Mouse (Mus musculus) ES-CJ7 (cell line): Measurements from ENCODE around the gene Tmem213.

Experiments used
- DNase-seq: peaks from one replicate; pipeline ENCODE4 v3.0.0; 2011; ENCODE audit warnings: low read depth, low spot score

The Tmem213 gene

DNA sequence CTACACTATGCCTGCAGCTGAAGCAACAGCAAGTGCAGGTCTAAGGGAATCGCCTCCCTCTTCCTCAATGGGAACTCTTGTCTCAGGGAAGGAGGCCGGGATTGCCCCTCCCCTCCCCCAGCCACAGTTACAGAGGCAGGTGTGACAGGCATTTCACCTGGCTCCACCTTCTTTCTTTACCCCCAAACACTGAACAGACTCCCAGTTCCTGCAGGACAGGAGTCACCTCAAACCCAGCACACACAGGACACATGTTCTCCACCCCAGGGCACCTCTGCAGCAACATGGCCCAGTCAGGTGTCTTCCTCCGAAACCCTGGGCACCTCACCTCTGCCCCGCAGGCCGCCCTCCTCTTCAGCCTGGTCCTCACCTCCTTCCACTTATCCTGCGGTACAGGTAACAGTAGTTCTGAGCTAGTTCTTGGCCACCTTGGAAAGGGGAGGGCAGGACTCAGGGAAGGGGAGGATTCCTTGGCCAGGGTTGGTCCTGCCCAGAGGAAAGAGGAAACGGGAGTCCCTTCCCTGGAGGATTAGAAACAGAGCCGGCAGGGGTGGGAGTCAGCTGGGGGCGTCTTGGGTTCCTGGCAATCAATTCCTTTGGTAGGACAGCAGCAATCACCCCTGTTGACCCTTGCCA is at the start of gene Tmem213:
Tmem213 (plus strand) TSS at position 96 of the 636 bp plus-strand sequence.
- no peak for DNase-seq

DNA sequence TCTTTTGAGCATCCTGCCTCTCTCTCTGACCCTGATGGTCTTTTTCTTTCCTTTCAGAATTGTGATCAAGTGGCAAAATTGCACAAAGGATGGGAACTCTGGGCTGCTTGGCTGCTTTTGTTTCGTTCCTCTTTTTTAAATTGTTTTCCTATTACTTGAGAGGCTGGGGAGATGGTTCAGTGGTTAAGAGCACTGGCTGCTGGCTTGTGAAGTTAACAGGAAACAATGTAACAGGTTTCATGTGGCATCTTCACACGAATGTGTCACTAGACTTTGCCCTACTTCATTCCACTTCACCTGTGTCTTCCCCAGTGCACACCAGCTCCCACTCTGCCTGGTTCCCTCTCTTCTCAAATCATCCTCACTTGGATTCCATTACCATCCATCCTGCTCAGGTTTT is 44.4 kb upstream of the Tmem213 start:
- no peak for DNase-seq

DNA sequence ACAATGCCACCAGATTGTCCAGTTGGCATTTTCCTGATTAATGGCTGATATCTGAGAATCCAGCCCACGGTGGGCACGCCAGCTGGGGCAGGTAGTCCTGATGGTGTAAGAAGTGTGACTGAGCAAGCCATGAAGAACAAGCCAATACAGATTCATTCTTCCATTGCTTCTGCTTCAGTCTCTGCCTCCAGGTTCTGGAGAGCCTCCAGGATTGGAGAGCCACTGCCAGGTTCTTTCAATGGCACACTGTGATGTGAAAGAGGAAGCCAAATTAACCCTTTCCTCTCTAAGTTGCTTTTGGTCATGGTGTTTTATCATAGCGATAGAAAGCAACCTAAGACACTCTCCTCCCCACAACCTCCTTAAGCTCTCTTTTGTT is 43.9 kb upstream of the Tmem213 start:
- DNase-seq, result no peak

DNA sequence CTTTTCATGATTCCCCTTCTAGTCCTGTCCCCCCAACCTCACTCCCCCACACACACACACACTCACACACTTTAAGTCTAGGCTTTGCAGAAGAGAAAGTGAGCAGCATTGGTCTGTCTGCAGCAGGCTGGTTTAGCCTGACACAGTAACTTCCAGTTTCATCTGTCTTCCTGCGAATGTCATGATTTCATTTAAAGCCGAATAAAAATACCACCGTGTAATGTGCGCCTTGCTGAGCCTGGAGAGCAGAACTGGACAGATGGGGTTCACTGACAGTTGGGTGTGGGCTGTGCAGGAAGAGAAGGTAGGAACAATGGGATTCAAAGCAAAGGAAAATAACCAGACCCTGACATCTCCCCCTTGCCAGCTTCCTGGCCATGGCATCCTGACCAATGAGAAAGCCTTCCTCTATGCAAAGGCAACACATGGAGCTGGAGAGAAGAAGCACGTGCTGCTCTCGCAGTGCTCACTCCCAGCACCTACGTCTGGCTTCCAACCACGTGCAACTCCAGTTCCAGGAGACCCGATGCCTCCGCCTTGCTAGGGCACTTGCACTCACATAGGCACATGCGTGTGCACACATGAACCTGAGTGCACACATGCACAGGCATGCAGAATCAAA is 43.4 kb upstream of the Tmem213 start:
- DNase-seq, result no peak

DNA sequence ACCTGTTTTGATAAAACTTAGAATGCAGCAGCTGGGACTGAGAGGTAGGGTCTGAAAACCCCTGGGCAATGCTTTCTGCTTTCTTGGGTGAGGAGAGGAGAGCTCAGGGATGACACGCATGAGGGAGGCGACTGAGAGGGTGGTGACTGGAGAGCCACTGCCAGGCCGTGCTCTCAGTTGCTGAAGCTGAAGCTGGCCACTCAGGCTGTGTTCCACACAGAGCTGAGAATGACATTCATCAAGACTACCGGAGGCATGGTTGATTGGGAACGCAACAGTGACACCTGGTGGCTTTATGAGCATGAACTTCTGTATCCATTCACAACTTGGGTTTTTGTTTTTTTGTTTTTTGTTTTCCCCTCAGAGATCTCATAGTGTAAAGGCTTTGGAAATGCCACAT is 42.8 kb upstream of the Tmem213 start:
- DNase-seq, result peak; percentile 88

DNA sequence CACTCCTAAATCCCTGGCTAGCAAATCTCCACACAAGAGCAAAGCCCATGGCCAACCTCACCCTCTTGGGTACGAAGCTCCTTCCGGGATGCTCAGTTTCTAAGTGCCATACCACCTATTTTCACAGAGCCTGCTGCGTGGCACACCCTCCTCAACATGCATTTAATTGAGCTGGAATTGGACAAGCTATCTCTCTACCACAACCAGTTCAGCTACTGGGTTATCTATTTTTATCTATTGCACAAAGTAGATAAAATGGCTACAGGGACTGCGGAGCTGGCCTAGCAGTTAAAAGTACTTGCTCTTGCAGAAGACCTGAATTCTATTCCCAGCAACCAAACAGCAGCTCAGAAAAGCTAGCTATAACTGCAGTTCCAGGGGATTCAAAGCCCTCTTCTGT is 37.8 kb upstream of the Tmem213 start:
- no peak for DNase-seq

DNA sequence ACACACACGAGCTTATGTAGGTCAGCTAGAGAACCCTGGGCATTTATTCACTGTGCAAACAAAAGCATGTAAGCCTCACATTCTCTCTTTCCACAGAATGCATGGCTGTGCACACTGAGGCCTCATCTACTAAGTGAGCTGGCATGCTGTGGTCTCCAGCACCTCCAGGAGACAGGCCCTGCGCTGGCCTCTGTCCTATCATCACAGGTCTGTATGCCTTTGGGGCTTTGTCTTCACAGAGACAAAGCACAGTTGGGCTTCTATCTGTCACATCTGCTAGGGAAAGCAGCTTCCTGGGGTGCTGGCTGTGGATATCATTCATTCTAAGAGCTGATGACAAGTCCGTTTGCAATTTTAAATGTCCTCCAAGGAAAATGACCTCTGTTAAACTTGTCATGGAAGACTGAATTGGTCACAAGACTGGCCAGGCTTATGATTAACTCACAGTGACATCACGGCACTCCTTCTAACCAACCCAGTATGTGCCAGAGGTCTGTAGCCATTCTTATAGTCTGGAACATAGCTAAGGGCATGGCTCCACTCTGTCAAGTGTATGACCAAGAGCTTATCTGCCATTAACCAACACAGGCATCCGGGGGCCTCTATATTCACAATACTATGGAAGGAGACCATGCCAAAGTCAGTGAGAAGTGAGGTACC is 36.8 kb upstream of the Tmem213 start:
- no peak for DNase-seq

DNA sequence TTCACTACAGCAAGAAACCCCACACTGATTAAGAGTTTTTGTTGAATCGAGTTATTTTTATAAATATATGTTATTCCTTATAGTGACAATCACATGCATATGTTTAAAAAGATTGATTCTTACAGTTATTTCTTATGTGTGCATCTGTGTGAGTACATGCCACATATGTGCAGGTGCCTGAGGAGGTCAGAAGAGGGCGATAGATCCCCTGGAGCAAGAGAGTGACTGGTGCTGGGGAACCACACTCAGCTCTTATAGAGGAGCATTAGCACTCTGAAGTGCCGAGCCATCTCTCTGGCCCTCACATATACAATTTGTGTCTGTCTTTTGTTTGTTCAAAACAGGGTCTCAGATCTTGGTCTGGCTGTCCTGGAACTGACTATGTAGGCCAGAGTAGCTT is 35.5 kb upstream of the Tmem213 start:
- DNase-seq, result peak; percentile 35

DNA sequence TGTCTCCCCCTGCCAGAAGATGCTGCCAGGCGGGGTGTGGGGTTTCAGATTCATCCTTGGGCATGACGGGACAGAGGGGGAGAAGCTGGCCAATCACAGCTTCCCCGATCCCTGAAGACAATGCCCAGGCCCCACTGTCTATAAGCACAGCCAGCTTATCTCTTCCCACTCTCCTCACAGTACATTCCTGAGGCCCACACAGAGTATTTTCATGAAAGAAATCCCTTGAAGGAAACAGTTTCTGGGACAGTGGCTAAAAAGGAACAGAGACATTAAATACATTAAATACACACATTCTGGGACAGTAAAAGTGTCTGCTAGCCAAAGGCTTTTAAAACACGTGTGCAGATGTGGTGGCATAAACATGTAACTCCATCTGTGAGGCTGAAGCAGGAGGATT is 28.7 kb upstream of the Tmem213 start:
- DNase-seq, result no peak

DNA sequence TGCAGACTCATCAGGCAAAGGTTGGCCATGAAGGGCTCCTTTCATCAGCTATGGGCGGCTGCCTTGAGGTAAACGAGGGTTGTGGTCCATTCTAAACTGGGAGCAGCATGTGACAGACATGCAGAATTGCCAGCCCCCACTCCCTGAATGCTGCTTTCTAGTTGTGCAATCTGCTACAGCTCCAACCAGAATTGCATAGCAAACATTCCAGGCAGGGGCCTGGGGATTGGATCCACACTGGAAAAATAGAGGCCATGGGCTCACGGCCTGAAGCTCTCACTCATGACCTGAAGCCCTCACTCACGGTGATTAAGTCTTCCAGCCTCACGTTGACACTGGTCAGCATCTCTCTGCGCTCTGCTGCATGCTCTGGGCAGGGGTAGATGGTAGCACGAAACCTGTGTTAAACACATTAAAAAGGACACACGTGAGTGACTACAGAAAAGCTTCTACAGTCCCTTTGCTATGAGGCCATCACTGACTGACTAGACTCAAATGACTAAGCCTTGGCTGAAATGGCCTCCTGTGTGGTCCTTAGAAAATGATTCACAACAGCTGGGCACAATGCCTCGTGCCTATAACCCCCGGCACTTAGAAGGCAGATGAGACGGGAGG is 27.2 kb upstream of the Tmem213 start:
- no peak for DNase-seq

DNA sequence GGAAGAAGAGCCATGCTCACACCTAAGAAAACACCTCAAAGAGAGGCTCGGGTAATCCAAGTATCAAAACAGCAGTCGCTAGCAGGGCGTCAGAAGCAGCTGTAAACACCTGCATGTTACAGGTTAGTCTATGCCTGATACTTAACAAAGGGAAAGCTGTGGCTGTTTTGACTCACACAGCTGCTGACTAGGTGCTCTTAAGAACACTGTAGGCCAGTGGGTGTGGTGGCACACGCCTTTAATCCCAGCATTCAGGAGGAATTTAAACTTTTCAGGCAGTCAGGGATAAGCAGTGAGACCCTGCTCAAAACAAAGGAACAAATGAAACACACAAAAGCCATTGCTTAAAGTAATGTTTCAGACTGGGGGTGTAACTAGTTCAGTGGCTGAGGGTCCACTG is 25.9 kb upstream of the Tmem213 start:
- peak; percentile 73 for DNase-seq

DNA sequence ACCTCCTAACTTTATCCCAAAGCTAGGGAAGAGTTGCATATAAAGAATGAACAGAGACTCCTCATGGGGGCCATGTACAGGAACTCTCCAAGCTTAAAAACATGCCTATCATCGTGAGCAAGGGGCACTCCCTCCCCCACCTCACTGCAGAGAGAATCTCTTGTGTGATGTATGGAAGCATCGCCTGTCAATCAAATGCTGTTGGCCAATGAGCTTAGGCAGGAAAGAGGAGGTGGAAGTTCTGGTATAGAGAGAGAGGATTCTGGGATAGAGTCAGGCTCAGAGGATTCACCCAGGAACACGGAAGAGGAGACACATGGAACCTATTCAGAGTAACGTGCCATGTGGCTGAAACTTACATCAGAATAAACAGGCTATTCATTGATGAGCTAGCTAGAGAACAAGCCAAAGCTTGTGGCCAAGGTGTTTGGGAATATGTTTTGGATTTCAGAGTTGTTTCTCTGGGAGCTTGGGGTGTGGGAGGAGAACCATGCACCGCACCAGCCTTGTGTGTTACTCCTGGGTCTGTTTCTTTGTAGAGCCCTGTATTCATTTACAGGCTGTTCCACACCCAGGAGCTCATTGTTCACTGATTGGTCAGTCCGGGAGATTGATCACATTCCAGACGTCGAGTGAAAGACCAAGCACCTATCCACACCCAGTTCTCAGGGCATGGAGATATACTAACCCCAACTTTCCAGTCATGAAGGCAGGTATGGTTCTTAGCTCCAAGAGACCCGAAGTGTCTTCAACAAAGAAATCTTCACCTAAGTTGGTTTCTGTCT is 21.6 kb upstream of the Tmem213 start:
- peak; percentile 50 for DNase-seq

DNA sequence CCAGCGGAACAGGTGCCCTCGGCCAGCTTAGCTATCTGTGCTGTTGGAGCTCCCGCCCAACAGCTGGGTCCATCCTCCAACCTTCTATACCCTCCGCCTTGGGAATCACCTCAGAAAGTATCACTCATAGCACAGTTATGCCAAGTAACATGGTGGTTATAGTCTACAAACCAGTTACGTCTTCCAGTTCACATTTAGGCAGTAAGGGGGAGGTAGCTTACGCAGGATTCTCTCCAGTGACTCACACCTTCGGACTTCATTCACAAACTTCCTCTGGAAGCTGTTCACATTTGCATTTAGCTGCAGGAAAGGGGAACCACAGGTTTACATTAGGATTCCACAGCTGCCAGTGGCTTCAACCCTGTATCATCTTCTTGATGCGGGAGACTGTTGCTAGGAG is 16.5 kb upstream of the Tmem213 start:
- no peak for DNase-seq

DNA sequence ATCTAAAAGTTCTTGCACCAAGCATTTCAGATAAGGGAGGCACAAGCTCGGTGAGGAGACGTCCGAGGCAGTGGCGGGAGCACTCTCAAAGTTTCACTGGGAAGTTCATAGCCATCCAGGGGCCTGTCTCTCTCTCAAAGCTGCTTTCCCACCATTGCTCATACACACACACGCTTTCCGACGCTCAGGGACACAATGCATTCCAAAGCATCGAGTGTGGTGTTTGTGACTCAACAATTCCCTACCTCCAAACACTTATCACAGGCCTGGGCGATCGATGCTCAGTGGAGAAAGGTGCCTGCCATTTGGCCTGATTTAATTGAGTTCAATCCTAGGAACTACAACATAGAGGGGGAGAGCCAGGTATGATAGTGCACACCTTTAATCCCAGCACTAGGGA is 14.4 kb upstream of the Tmem213 start:
- DNase-seq, result no peak

DNA sequence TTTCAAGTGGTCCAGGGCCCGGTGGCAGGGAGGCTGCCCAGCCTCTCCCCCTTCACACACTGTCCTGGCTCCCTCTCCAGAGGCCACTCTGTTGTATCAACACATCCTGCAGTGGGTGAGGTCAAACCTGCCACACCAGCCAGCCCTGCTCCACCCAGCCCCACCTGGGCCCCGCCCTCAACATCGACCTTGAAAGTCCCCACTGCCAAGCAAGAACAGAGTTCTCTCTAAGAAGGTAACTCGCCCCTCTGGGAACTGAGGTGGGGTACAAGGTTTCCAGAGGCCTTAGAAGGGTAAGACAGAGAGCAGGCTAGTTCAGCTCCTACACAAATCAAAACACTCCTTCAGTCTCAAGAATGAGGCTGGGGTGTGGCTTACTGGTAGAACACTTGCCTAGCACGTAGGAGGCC is 12.1 kb upstream of the Tmem213 start:
- peak; percentile 71 for DNase-seq

DNA sequence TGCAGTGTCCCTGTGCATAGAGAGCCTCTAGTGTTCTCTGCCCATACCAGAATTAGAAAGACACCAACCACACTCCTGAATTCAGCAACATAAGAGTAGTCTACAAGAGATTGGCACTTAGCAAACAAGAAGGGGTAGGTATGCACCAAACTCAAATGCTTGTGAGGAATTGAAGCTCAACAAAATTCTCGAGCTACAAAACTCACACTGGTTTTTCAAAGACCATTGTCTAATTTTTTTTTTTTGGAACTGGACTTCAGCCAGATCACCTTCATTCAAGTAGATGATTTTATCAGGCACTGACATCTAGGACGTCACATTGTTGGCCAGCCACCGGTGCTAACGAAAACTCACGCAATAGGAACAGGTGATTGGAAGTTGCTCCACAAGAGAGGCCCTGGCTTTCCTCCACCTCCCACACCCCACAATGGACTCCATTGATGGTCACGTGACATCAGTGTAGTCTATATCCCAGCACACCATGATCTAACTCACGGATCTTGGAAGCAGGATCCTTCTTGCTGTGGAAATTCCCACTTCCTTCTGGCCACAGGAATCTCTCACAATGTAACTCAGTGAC is 6.7 kb upstream of the Tmem213 start:
- DNase-seq, result no peak

DNA sequence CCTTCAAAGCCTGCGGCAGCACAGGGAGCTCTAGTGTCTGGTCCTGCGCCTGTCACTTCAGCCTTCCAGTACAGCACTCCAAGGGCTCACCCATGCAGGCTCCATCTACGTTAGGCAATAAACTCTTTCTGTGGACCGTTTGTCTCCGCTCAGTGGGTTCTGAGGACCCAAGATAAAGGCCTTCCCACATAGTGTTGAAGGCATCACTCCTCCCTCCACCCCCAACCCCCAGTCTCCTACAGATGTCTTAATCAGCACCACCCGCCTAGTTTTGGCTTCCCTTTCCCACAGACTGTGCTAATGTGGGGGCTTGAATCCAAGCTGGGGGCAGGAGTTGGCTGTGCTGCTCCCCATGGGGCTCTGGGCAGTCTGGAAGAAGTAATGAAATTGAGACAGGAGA is 5.3 kb upstream of the Tmem213 start:
- no peak for DNase-seq

DNA sequence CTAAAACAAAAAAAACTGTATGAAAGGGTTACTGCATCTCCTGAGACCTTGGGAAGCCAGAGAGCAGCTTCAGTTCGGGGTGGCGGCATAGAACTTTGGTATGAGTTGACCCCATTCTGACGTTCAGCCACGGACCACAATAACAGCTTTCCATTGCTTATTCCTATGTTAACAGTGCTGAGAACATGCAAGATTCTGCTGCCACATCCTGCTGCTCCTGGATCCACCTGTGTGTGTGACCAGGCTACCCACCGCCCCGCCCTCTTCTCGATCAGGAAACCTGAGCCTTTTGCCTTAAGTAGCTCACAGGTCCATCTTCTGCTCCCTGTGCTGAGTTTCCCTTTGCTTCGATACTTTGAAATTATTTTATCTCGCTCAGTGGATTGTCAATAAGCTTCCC is 3.1 kb upstream of the Tmem213 start:
- no peak for DNase-seq

DNA sequence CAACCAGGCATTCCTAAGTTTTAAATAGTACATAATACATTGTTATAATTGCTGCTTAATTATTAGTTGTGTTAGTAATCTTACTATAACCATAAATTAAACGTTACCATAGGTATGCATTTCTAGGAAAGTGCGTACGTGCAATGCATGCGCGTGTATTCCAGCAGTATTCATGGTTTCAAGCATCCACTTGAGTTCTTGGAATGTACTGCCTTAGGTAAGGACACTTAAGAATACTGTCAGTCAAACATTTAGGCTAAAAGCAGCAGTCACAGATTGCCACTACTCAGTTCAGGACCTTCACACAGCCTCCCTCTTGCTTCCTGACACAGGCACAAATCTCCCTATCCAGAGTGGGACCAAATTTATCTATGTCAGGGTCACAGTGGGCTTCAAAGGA is 606 bp upstream of the Tmem213 start:
- DNase-seq, result no peak

DNA sequence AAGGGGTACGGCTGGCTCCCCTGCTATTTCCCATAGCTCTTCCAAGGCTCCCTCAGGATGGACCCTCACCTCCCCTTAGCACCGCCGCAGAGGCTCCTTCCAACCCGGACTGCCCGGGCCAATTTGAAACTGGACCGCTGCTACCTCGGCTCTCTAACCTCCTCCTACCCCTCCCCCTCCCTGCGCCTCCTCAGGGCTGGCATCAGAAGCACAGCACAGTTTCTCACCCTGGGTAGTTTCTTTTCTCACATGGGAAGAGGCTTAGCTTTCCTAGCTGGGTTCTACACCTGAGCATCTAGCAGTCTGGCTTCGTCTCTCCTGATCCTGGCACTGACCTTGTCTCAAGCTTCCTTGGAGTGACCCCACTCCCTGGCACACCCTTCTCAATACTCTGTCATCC is 816 bp downstream of the Tmem213 start:
- DNase-seq, result no peak

DNA sequence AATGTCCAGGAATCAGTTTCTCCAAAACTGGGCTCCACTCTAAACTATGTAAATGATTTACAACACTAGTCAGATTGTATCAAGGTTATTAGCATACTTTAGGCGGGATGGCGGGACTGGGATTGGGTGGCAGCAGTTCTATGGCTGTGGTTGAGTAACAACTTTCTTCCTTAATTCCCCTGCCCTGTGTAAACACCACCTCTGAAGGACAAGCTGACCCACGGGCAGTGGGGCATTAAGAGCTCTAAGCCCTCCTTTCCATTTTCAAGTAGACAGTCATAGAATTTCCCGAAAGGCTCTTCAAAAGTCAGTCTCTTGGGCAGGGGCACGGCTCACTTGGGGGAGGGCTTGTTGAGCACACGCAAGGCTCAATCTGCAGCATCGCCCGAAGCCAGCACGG is 1.8 kb downstream of the Tmem213 start:
- no peak for DNase-seq
